Mouse (Mus musculus) G1E-ER4 (cell line): ENCODE results near the gene Foxa1. TPM values are rescaled to one million over a fixed set of nuclear protein-coding genes. Genes with fewer than 3 reads are reported as not detected.

Source experiments
- GATA1 ChIP-seq: IDR thresholded peaks from one replicate; pipeline ENCODE4 v1.8.0; 2012; ENCODE audit warnings: low read length, inconsistent platforms
- polyA plus RNA-seq: library from polyadenylated mRNA; stranded (reverse); fragments of >175 nt; gene quantifications from 2 replicates; pipeline ENCODE4 v1.2.3, GENCODE M21; 2012

The Foxa1 gene
- polyA plus RNA-seq: 0.70 and 1.1 TPM in 2 replicates

DNA sequence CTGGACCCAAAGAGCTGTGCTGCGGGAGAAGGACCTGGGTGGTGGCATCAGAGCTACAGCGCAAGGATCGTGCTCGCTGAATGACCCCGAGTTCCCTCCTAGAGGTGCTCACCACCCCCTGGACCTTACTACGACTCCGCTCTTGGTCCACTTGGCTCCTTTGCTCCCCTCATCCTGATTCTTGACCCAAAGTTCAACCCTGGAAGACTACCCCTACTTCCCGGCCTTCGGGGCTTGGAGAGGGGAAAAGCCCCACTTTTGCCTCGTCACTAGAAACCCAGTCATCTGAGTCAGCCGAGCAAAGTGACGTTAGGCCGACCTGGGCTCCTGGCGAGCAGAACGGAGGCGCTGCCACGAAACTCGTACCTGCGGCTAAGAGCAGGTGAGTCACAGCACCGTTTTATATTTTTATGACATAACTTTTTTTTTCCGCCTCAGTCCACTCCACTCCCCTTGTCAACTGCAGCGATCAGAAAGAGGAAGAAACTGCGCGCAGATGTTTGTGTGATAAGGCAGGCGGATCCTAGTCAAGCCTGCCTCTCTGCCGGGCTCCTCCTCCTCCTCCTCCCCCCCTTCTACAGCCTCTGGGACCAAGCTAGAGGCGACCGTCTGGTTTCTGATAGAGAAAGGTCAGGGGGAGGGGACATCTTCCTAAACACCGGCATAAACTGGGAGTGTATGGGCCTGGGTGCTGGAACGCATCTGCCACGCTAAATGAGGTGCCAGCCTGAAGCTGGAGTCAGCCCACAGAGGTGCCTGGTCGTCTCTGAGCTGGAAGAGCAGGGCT, at the start of gene Foxa1:
Gene Foxa1 (minus strand): TSS at position 502 of the 787 bp plus-strand sequence.
- no peak for TF ChIP-seq GATA1

DNA sequence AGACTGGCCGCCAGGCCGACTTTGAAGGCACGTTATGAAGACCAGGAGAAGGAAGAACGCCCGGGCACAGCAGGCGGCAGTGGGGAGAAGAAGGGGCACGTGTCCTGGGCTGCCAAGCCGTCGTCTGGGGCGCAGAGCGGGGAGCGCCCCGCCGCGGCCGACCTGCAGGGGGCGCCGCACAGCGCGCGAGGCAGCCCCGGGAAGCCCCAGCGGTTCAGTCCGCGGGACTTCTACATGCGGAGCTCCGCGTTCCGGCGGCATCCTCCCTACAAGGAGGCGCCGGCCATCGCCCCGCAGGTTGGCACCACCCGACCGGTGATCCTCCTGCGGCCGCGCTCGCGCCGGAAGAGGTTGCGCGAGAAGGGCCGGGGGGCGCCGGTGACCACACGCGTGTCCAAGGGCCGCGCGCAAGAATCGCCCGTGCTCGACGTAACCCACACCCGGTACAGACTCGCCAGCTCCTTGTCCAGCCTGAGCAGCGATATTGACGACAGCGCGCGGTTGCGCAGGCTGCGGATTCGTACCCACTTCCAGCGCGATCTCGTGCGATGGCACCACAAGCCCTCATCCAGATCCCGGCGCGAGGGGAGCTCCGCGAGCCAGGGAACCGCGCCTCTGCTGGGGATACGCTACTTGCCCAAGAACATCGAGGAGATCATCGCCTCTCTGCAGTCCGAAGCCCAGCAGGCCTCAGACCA, 29.4 kb upstream of the Foxa1 start:
- TF ChIP-seq GATA1: no peak

DNA sequence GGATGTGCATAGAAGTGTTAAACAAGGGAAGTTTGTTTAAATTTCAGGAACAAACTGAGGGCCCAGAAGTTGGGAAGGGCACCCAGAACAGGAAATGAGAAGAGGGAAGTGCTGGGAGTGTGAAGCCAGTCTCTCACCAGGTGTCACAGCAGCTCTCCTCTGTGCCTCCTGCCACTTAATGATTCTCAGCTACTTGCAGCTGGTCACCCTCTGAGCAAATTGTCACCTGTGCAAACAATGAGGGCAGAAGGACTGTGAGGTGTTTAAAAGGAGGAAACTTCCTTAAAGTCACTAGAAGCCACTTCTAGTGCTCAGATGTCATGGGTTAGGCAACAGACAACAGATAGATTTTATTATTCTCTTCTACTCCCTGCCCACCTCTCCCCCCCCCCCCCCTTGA, 25.7 kb upstream of the Foxa1 start:
- TF ChIP-seq GATA1: no peak

DNA sequence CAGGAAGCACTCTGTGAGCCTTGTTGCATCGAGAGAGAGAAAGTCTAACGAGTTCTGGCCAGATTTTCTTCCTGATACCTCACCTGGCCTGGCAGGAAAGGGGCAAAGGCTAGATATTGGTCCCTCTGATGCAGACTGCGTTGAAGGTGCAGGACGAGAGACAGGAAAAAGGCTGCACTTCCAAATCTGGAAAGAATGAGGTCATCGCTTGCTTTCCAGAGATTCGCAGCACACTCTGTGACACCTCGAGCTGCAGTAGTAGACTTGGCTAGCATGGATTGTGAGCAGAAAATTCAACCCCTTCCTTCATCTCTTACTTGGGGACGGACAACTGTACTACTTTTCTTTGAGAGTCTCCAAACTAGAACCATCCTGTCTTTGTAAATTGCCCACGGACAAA, 25.1 kb upstream of the Foxa1 start:
- no peak for TF ChIP-seq GATA1

DNA sequence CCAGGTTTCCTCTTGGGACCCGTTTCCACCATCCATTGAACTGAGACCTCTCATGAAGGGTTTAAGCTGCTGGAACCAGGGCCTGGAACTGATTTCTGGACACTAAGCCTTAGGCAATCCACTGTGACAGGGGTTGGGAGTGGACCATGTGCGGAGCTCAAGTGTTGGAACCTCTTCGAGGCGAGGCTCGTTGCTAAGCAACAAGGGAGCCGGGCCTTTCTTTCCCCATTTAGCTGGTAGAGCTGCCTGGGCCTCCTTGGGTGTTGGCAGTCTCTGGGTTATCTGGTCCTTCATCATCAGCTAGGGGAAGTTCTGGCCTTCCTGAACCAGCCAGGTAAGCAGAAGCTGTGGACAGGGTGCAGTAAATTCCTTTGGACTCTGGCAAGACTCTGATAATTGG, 17.2 kb upstream of the Foxa1 start, which contains the start of gene Ttc6:
Gene Ttc6 (plus strand): TSS at position 205 of the 400 bp plus-strand sequence.
- no peak for TF ChIP-seq GATA1

DNA sequence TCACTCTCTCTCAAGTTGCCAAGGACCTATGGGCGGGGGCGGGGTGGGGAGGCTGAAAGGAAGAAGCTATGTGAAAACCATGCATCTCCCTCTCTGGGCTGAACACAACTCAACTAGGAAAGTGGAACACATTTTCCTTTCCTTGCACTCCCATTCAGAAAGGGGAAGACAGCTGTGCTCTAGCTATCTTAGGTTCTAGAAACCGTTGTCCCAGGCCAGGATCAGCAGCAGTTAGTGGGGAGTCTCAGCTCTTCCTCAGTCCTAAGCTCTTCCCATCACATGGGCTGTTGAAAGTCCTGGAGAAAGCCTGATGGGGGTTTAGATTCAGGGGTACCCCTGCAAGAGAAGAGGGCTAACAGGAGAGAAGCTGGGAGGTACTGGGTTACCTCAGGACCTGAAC, 7.4 kb upstream of the Foxa1 start:
- TF ChIP-seq GATA1: no peak

DNA sequence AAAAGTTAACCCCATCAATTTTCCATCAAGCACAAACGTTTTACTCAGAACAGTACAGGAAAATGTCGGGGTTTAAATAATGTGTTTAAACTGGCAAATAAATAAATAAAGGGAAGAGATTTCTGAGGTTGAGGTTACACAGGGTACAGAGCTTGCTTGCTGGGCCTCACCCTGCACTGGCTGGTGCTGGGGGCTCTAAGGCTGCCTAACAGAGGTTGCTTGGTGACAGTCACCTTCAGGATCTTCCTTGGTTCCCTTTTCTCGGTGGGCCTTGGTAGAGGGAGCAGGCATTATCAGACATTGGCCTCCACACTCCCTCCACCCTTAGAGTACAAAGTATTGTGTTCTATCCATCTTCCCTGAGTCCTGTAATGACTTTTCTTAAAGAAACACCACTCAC, 5.6 kb upstream of the Foxa1 start:
- no peak for TF ChIP-seq GATA1

DNA sequence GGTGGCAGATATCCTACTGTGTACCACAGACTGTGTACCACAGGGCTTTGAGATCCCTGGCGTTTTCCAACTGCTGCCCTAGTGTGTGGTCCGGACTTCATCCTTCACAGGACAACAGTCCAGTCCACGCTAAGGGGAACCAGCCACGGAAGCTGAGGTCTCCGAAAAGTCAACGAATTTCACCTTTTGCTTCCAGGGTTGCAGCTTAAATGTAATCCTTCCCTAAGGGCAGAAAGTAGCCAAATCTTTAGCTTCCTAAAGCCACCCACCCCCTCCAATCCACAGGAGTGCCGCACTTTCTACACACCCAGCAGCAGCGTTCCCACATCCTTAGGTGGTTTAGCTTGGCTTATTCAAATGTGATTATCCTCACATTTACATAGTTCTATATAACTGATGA, 4.2 kb upstream of the Foxa1 start:
- no peak for TF ChIP-seq GATA1

DNA sequence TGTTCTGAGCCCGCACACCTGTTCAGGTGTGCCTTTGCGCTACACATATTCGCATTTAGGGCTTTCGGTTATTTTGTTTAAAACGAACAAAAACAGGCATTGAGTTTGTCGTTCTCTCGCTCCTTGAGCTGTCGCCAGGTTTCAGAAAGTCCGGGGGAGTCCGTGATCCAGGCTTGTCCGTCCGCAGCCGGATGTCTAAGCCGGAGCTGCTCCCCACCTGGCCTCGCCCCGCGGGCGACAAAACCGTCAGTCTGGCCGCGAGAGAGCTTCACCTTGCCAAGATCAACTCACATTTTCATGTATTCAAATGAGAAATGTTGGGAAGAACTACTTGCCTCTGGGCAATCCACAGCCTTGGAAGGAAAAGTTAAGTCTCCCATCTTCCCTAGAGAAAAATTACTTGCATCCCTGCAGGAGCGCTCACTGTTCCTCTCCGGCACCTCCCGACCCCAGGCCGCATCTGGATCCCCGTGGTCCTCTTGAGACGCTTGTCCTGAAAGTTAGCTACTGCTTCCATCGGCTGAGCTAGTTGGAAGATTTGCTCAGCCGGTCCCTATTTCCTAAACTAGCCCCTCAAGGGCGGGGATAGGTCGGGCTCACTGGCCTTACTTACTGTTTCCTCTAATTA, 3.6 kb upstream of the Foxa1 start:
- no peak for TF ChIP-seq GATA1

DNA sequence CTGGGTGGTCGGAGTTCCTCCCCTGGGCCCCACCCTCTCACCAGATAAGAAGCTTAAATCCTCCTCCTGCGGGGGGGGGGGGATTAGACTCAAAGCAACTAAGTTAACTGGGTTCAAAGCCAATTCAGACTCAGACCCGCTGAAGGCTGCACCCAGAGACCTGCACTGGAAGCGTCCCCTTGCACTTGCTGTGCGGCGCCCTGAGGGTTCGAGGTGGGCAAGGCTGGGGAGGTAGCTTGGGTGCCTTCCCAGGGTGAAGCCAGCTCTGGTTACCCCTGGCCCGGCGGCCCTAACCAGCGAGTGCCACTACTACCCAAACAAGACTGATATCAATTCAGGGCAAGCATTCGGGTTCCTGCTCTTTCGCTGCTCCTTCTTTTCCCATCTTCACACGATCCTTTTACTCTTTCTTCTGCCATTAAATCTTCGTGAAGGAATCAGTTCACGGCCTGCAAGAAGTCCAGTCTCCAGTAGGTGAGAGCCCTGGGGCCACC, 3.0 kb upstream of the Foxa1 start:
- TF ChIP-seq GATA1: no peak

DNA sequence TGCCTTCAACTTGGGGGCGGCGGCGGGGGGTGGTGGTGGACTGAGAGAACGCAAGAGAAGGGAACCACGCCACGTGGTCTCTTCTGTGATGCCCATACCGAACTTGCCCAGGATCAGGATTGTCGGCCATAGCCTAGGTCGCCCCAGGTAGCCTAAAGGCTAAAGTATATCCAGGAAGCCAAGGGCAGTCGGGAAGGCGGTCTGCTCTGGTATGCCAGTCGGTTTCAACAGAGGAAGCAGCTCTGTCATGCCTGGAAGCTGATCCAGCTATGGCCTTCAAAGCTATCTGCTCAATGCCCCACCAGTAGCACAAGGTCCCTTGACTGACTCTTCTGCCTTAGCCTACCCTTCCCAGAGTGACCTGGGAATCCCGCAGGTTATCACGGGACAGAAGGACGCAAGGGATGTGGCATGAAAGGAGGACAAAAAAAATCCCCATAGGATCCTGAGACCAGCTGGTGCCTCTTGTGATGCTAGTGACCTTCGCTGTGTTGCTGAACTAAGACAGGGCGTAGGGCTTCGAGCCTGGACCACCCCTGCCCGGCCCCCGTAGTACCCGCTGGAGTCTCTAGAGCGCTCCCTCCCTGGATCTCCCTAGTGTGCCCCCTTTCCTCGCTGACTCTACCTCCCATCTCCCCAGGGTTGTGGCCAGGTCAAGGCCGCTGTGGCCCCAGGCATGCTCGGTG, 2.4 kb upstream of the Foxa1 start:
- no peak for TF ChIP-seq GATA1

DNA sequence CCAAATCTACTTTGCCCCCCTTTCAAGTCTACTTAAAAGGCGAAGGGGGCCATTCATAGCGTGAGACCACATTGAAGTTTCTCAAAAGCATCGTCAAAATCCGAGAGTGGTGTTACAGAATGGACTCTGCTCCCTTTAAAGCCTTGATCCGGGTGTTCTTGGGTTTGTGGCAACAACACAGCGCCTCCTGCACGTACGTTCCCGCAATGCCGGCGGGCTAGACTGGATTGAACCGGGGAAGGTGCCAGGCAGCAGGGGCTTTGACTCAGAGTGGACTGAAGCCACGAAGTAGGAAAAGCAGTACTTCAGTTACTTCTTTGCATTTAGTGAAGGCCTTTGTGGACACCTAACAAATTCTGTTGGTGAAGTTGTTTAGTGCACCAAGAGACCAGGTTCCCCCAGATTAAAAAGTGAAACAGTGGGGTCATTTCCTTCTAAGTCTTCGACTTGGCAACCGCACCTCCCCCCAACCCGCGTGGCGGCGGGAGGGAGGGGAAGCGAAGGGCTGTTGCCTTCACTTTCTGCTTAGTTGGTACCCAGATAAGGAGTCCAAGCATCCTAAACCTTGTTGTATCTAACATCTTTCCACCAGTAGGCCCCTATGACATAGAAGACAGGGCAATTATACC, 1.8 kb upstream of the Foxa1 start:
- TF ChIP-seq GATA1: no peak

DNA sequence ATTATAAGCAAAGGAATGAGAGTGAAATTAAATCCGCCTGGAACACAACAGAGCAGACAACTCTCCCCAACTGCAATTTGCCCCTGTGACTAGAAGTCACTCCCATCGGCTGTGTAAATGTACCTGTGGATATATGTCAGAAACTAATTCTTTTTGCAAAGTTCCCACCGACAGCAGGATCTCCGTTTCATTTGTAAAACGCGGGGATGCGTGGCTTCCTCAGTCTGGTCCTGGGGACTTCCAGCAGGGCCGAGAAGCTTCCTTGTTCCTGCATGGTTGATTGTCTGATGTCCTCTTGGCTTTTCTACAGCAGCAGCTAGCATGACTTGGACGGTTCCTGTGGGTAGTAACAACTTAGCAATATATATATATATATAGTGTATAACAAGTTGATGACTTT, 1.2 kb upstream of the Foxa1 start:
- TF ChIP-seq GATA1: no peak

DNA sequence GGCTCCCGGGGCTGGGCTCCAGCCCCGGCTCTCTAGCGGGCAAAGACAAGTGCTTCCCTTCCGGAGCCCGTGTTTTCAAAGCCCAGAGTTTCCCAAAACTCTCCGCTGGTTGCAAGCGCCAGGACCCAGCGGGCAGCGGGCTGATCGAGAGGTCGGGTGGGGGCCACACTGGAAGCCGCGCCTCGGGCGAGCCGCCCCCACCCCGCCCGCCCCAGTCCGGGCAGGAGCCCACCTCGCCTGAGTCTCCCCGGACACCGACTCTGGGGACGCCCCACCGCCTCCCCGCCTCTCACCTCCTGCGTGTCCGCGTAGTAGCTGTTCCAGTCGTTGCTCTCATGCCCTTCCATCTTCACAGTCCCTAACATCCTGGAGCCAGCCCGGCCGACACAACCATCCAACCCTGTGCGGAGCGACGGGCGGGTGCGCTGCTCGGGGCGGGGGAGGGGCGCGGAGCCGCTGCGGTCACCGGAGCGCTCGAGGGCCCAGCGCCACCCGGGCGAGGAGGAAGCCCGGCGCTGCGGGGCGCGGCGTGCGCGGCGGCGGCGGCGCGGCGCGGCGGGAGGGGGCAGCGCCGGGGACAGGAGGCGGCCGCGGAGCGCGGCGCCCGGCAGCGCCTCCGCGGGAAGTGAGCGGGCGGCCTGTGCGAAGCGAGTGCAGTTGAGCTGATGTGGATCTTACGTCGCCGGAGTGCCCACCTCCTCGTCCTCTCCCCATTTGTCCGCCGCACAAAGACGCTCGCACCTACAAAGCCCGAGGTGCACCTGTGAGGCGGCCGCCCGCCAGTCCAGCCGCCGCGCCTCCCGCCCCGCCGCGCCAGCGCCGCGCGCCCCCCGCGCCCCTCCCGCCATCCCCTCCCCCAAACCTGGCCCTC, 1.1 kb downstream of the Foxa1 start:
- no peak for TF ChIP-seq GATA1
